Mouse (Mus musculus) liver, postnatal 0 days (tissue): ENCODE results near the gene Map4k5.

Source experiments
- CTCF ChIP-seq: sonication (generic); IDR thresholded peaks from 2 replicates; pipeline ENCODE4 v1.5.1; 2016; ENCODE audit warnings: antibody characterized with exemption, low read depth
- EP300 ChIP-seq: IDR thresholded peaks from 2 replicates; pipeline ENCODE4 v1.6.1; 2016; ENCODE audit warnings: antibody characterized with exemption, low read depth, mild to moderate bottlenecking

- TF ChIP-seq CTCF: peak; percentile 35
- TF ChIP-seq EP300: no peak
These were observed 46.3 kb upstream of the Map4k5 start for GRCm38 (mm10) chr12:69939291-69939690.
